Mouse (Mus musculus) olfactory bulb, adult 2 months (tissue): ENCODE measurements around the gene Med16. TPM values are rescaled to one million over a fixed set of nuclear protein-coding genes. Genes with fewer than 3 reads are reported as not detected.
A peak's percentile ranks its signal among the peaks of the same experiment; 100 is the strongest.

ENCODE experiments used
- H3K27ac ChIP-seq: fragments of 200-500 bp; 2 replicates; pipeline ENCODE4 v1.5.1; 2012; ENCODE audit warnings: low read depth, low read length; ENCODE audit not compliant: insufficient read depth
- H3K4me1 ChIP-seq: fragments of 200-500 bp; 2 replicates; pipeline ENCODE4 v1.6.1; 2012; ENCODE audit warnings: low read length; ENCODE audit not compliant: control insufficient read depth, insufficient read depth
- H3K4me3 ChIP-seq: fragments of 200-500 bp; 2 replicates; pipeline ENCODE4 v1.5.1; 2012; ENCODE audit warnings: mild to moderate bottlenecking, low read depth, low read length, moderate library complexity; ENCODE audit not compliant: insufficient read depth
- CTCF ChIP-seq: fragments of 200-500 bp; IDR thresholded peaks from 2 replicates; pipeline ENCODE4 v1.5.1; 2012; ENCODE audit warnings: low read depth, mild to moderate bottlenecking, low read length, moderate library complexity; ENCODE audit not compliant: insufficient read depth
- POLR2A ChIP-seq: fragments of 200-500 bp; IDR thresholded peaks from 2 replicates; pipeline ENCODE4 v1.6.1; 2012; ENCODE audit warnings: mild to moderate bottlenecking, low read depth, low read length, moderate library complexity; ENCODE audit not compliant: insufficient read depth
- WGBS: fragments of 180-500 bp; shearing (Covaris S2); methylation state at CpG from one replicate; pipeline ENCODE4 v1.1.7; 2018; 5-methylcytosine and 5-hydroxymethylcytosine counted together
- polyA plus RNA-seq: library from polyadenylated mRNA; stranded (reverse); fragments of >200 nt; gene quantifications from 2 replicates; pipeline ENCODE4 v1.2.4, GENCODE M21; 2012; ENCODE audit warnings: low replicate concordance; ENCODE audit not compliant: missing spikeins, insufficient read depth, insufficient read length

Med16 gene
- polyA plus RNA-seq, 1 experiment: not detected

DNA sequence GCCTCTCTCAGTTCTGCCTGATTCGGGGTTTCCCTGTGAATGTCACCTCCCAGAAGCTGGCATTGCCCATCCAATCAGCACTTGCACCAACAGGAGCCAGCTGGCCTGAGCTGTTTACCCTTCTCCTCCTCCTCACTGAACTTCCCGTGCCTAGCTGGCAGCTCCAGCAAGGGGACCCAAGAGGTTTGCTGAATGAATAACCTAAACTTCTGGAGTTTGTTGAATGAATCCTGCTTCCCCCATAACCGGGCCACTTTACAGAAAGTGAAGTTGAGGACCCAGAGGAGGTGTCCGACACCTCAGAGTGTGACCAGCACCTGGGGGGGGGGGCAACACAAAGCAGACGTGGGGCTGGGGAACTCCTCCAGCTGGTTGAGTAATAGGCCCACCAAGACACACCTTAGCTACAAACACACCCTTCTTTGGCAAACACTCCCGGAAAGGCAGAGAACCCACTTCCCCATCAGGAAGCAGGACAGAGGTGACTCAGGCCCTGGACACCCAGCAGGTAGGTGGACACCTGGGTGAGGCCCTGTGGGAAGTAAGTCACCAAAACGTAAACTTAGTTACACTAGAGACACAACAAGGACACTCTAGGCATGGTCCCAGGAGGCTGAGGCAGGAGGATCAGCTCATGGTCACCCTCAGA lies 6.3 kb upstream of the Med16 start:
- no peak overlapping the region for H3K27ac ChIP-seq
- 35% methylated on average over 7 of the region's 7 CpGs for WGBS

DNA sequence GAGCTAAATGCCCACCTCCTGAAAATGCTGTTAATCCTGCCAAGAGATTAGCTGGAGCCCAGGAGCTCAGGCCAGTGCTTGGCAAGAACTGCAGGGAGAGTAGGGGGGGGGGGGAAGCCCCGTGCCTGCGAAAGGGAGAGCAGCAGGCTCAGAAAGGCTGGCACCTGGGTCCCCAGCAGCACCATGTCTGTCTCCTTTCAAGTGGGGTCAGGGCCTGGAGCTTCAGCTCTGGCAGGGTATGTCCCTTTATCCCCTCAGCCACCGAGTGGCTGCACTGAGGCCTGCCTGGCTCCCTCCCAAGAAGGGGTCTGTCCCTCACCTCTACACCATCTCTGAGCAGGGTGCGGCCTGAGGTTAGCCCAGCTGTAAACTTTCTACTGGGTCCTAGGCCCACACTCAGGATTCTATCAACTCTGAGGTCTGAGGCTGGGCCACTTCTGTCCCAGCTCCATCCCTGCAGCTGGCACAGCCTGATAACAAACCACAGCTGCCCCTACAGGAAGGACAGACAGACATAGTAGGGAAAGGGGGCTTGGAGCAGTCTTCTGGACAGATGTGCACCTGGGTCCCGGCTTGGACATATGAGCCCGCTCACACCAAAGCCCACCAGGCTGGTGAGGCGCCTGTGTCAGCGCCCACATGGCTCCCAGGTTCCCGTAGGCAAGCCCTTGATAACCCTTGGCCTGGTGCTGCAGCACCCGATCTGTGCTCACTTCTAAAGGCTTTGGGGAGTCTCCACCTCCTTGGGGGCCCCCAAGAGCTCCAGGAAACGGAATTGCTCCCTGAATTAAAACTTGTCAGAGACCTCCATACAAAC lies 5.6 kb upstream of the Med16 start:
- Histone ChIP-seq H3K4me3 (no peak overlapping the region), H3K4me1 (peaks cover 49% of the 10 kb centered on the region), H3K27ac (no peak overlapping the region)
- TF ChIP-seq CTCF: no peak
- no peak for TF ChIP-seq POLR2A
- WGBS: 48% methylated on average over 11 of the region's 11 CpGs

More for the DNA sequence above, 6.3 kb upstream of the Med16 start:
- H3K4me1 ChIP-seq: peaks cover 45% of the 10 kb centered on the region
- no peak overlapping the region for H3K4me3 ChIP-seq
- TF ChIP-seq CTCF: no peak

DNA sequence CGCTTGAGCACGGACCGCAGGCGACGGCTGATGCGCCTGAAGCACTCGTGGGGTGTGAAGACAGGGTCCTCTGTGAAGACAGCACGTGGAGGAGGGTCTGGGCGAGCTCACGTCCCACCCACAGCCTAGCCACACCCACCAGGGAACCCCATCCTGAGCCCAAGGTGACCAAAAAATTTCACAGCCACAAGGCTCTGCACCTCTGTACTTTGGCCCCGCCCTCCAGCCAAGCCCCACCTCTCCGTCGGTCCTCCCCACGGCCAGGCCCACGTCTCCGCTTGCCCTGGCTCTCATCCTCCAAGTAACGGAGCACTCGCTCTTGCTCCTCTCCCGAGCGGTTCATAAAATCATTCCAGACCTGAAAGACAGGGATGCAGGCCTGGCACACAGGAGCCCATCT lies 3.7 kb upstream of the Med16 start:
- TF ChIP-seq POLR2A: no peak
- TF ChIP-seq CTCF: no peak
- 77% methylated on average over 20 of the region's 20 CpGs for WGBS

DNA sequence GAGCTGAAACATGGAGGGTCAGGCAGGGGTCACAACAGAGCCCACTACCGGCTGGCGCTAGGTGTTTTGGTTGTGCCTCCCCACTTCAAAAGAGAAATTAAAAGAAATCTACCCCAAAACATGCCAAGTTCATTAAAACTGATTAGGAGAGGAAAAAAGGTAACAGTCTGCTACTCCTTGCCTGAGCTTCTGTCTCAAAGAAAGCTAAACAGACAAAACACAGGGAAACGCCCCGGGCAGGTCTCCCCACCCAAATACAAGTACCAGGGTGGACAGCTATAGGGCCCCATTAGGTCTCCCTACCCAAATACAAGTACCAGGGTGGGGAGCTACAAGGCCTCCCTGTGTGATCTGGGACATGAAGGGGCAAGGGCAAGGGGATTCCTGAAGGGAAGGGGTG lies 1.8 kb upstream of the Med16 start, which contains the start of gene Gm26602:
Gene Gm26602 (plus strand): TSS at position 301 of the 400 bp plus-strand sequence.
- H3K27ac ChIP-seq: peak within 1 kb of the TSS; percentile 92; the same call in 1 of the 2 replicates
- WGBS: 93% methylated on average over 4 of the region's 4 CpGs
- peaks cover 42% of the 10 kb centered on the region for H3K4me1 ChIP-seq
- TF ChIP-seq CTCF (no peak), POLR2A (no peak)
- no peak within 1 kb of the TSS for H3K4me3 ChIP-seq

More for the DNA sequence above, 3.7 kb upstream of the Med16 start:
- Histone ChIP-seq H3K27ac (no peak overlapping the region), H3K4me1 (peaks cover 45% of the 10 kb centered on the region), H3K4me3 (no peak overlapping the region)

DNA sequence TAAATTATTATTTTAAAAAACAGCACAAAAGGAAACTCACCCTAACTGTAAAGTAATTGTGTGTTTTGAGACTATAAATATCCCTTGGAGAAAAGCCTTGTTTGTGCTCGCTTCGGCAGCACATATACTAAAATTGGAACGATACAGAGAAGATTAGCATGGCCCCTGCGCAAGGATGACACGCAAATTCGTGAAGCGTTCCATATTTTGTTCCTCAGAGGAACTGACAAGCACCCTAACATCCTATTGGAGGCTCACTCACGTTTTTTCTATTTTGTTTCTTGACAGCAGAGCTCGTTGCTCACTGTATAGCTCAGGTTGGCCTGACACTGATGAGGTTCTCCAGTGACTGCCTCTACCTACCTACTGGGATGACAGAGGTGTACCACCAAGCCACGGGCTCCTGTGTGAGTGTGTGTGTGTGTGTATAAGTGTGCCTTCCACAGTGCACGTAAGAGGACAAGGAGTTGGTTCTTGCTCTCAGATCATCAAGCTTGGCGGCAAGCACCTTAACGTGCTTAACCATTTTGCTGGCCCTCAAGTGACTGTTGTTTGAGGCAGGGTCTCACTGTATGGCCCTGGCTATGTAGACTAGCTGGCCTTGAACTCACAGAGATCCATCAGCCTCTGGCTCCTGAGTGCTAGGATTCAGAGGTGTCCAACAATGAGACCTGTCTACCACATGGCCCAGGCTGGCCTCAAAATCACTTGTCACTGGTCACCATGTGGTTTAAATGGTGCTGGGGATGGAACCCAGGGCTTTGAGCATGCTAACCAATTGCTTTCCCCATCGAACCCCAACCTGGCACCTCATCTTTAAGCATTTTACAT lies 584 bp upstream of the Med16 start:
- WGBS: 19% methylated on average over 14 of the region's 14 CpGs
- Histone ChIP-seq H3K4me3 (no peak overlapping the region), H3K27ac (peak overlapping the region; percentile 92), H3K4me1 (peaks cover 30% of the 10 kb centered on the region)
- no peak for TF ChIP-seq POLR2A
- TF ChIP-seq CTCF: no peak

DNA sequence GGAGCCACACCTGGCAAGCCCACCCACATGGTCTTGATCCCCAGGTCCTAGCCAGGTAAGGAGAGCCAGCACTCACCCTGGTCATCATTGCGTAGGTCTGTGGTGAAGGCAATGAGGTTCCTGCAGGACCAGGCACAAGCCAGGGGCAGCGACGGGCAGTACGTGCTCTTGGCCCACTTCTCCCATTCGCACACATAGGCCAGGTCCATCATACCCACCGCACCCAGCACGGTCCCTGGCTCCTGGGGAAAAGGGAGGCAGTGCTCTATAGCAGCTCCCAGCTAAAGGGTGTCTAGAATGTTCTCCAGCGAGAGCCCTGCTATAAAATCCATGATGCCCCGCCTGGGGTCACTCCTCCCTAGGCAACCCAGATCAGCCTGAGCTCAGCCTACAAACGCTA lies 1.3 kb downstream of the Med16 start:
- 93% methylated on average over 10 of the region's 10 CpGs for WGBS
- Histone ChIP-seq H3K27ac (no peak overlapping the region), H3K4me3 (no peak overlapping the region), H3K4me1 (peaks cover 30% of the 10 kb centered on the region)
- TF ChIP-seq POLR2A (no peak), CTCF (no peak)

DNA sequence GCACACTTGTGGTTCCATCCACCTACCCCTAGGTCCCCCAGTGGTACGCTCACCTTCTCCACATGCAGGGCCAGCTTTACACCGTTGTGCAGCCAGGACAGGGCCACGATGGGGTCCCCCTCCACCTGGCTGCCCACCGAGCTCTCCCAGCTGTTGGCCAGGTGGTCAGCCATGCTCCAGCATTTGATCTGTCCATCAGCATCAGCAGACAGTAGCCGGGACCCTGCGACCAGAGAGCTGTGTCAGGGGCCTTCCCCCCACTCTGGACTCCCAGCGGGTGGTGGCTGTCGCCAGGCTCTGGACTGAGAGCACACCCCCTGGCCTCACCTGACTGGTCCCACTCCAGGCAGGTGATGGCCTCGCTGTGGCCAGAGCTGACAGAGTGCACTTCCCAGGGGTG lies 2.0 kb downstream of the Med16 start:
- H3K27ac ChIP-seq: no peak overlapping the region
- WGBS: 93% methylated on average over 9 of the region's 9 CpGs
- H3K4me1 ChIP-seq: peaks cover 30% of the 10 kb centered on the region
- no peak overlapping the region for H3K4me3 ChIP-seq
- TF ChIP-seq CTCF (no peak), POLR2A (no peak)

DNA sequence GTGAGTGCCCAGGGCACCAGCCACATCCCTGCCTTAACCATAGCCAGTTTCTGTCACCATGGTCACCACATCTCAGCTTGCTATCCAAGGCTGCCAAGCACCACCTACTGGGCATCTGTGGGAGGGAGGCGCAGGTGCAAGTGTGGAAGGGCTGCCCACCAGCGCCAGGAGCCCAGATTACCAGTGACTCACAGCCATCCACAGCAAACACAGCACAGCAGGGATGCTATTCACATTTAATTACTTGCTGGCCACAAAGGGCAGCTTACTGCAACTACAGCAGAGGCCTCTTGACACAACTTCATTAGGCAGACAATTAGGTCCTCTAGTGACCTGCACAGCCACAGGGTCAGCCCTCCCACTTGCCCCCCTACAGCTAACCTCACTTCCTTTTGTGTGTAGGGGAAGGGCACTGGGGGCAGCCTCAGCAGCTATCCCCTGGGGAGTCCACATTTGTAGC lies 7.7 kb downstream of the Med16 start:
- WGBS: 10% methylated on average over 2 of the region's 2 CpGs
- Histone ChIP-seq H3K4me3 (no peak overlapping the region), H3K27ac (peak overlapping the region; percentile 90)

More for the DNA sequence above, 7.7 kb downstream of the Med16 start:
- H3K4me1 ChIP-seq: peaks cover 51% of the 10 kb centered on the region
- no peak for TF ChIP-seq CTCF
- no peak for TF ChIP-seq POLR2A
